Mouse (Mus musculus) heart, embryonic 15.5 days (tissue): Measurements from ENCODE around the gene Gars. TPM values are rescaled to one million over a fixed set of nuclear protein-coding genes. Genes with fewer than 3 reads are reported as not detected.

Experiments used
- ATAC-seq: fragments of 200-750 bp; cut with Nextera tagmentation; replicated peaks from 2 replicates; pipeline ENCODE4 v1.8.0; 2017; ENCODE audit warnings: low read depth, moderate TSS enrichment; ENCODE audit not compliant: insufficient number of reproducible peaks, insufficient read depth, low FRiP score
- H3K27ac ChIP-seq: fragments of 300-500 bp; sonication (generic); 2 replicates; pipeline ENCODE4 v1.5.1; 2015; ENCODE audit warnings: mild to moderate bottlenecking, inconsistent platforms
- H3K27me3 ChIP-seq: fragments of 300-500 bp; sonication (generic); 2 replicates; pipeline ENCODE4 v1.6.1; 2015; ENCODE audit warnings: inconsistent platforms
- H3K36me3 ChIP-seq: fragments of 300-500 bp; sonication (generic); 2 replicates; pipeline ENCODE4 v1.6.1; 2015; ENCODE audit warnings: mild to moderate bottlenecking, inconsistent platforms
- H3K4me1 ChIP-seq: fragments of 300-500 bp; sonication (generic); replicated peaks from 2 replicates; pipeline ENCODE4 v1.6.1; 2015; ENCODE audit warnings: inconsistent platforms
- H3K4me2 ChIP-seq: fragments of 300-500 bp; sonication (generic); 2 replicates; pipeline ENCODE4 v1.6.1; 2015; ENCODE audit warnings: inconsistent platforms, mild to moderate bottlenecking, moderate library complexity
- H3K4me3 ChIP-seq: fragments of 300-500 bp; sonication (generic); 2 replicates; pipeline ENCODE4 v1.5.1; 2015; ENCODE audit warnings: mild to moderate bottlenecking, inconsistent platforms
- H3K9ac ChIP-seq: fragments of 300-500 bp; sonication (generic); 2 replicates; pipeline ENCODE4 v1.6.1; 2015; ENCODE audit warnings: mild to moderate bottlenecking, inconsistent platforms
- H3K9me3 ChIP-seq: fragments of 300-500 bp; sonication (generic); replicated peaks from 2 replicates; pipeline ENCODE4 v1.6.1; 2016; ENCODE audit warnings: inconsistent platforms
- WGBS: fragments of 180-500 bp; shearing (Covaris S2); methylation state at CpG from one replicate; pipeline ENCODE4 v1.1.7; 2015; ENCODE audit warnings: mixed read lengths; 5-methylcytosine and 5-hydroxymethylcytosine counted together
- polyA plus RNA-seq: library from polyadenylated mRNA; unstranded; fragments of >200 nt; fragmentation: Nextera tagmentation; extraction: Ambion mirVana; gene quantifications from 2 replicates; pipeline ENCODE4 v1.2.1, GENCODE M21; 2015

Gars gene
- polyA plus RNA-seq, 1 experiment from 2014 or later = 138 TPM

- no peaks in the 10 kb centered on the region for H3K9me3 ChIP-seq
- H3K9ac ChIP-seq = no peak overlapping the region
- no peak for ATAC-seq
- H3K36me3 ChIP-seq = no peaks in the 10 kb centered on the region
- peaks cover 12% of the 10 kb centered on the region for H3K4me1 ChIP-seq
- WGBS = 70% methylated on average over 5 of the region's 5 CpGs
- H3K4me2 ChIP-seq = no peak overlapping the region
- H3K27ac ChIP-seq = no peak overlapping the region
- no peak overlapping the region for H3K4me3 ChIP-seq
- H3K27me3 ChIP-seq = no peaks in the 10 kb centered on the region
Observed at GRCm38 (mm10) chr6:55098603-55099002, 60.8 kb downstream of the Gars start.

GRCm38 (mm10) chr6:55108358-55108757 lies 70.6 kb downstream of the Gars start:
- Histone ChIP-seq H3K27ac (no peak overlapping the region), H3K4me3 (no peak overlapping the region), H3K4me1 (no peaks in the 10 kb centered on the region), H3K4me2 (no peak overlapping the region), H3K9me3 (no peaks in the 10 kb centered on the region), H3K27me3 (peaks cover 22% of the 10 kb centered on the region), H3K9ac (no peak overlapping the region), H3K36me3 (no peaks in the 10 kb centered on the region)
- no peak for ATAC-seq
- 13% methylated on average over 7 of the region's 7 CpGs for whole genome bisulfite sequencing

DNA sequence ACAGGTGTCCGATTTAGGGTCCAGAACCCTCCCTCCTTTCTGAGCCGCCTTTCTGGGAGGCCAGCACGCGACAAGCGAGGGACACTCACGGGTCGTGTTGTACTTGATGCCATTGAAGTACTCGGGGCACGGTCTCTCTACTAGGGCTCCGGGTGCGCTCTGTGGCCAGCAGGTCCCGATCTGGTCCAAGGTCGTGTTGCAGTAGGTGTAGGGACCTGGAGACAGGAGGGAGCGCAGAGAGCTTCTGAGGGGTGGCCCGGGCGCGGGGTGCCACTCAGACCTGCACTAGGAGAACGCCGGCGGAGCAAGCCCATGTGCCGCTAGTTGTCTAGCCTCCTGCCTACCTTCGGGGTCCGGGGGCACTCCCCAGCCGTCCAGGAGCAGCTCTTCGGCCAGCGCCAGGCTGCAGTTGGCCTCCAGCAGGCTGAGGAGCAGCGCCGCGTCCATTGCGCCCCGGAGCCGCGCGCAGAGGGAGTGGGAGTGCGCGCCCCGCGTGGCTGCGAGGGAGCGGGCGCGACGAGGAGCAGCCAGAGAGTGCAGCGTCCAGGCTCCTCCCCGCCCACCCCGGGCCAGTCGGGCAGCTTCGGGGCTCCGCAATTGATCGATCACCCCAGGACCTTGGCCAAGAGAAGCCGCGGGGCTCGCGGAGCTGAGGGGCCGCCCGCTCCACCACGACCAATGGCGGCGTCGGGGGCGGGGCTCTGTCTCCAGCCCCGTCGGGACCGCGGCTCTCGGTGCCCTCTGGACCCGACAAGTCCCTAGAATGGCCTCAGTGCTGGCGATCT lies 79.7 kb downstream of the Gars start:
- ATAC-seq = peak; percentile 31; the same call in 1 of the 2 replicates
- H3K27ac ChIP-seq = no peak overlapping the region
- H3K9me3 ChIP-seq = no peaks in the 10 kb centered on the region
- H3K4me2 ChIP-seq = peak overlapping the region; percentile 83
- peak overlapping the region; percentile 44 for H3K9ac ChIP-seq
- no peaks in the 10 kb centered on the region for H3K36me3 ChIP-seq
- peak overlapping the region; percentile 53 for H3K4me3 ChIP-seq
- peaks cover 79% of the 10 kb centered on the region for H3K27me3 ChIP-seq
- WGBS = 1% methylated on average over 66 of the region's 68 CpGs
- peaks cover 9% of the 10 kb centered on the region for H3K4me1 ChIP-seq

DNA sequence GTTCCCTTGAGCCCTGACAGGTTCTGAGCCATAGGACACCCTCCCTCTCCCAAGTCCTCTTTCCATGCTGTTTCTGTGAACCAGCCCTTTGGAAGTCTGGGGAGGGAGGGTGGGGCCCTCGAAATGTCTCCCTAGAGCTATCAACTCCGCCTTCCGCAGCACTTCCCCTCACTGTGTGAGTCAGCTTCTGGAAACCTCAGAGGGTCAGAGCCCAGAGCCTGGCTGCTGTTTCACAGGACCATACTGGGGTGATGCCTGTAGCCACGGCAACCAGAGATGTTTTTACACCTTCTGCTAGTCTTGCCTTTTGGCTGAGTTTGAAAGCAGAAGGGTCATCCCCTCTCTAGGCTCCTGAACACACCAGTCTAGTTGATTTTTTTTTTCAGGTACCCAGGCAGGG lies 85.2 kb downstream of the Gars start:
- no peak overlapping the region for H3K27ac ChIP-seq
- peaks cover 2% of the 10 kb centered on the region; the same call in 1 of the 2 replicates for H3K4me1 ChIP-seq
- no peaks in the 10 kb centered on the region for H3K36me3 ChIP-seq
- WGBS = 32% methylated on average over 4 of the region's 4 CpGs
- H3K9me3 ChIP-seq = no peaks in the 10 kb centered on the region
- H3K4me2 ChIP-seq = no peak overlapping the region
- no peak for ATAC-seq
- no peak overlapping the region for H3K4me3 ChIP-seq
- H3K9ac ChIP-seq = no peak overlapping the region
- H3K27me3 ChIP-seq = peaks cover 37% of the 10 kb centered on the region

GRCm38 (mm10) chr6:55126576-55126975 lies 88.8 kb downstream of the Gars start:
- H3K27me3 ChIP-seq = 0 out of 2 replicates have a peak, but pooled peaks cover 15% of the 10 kb centered on the region
- WGBS = 76% methylated on average over 5 of the region's 5 CpGs

GRCm38 (mm10) chr6:55128391-55128790 lies 90.6 kb downstream of the Gars start:
- H3K27me3 ChIP-seq = 0 out of 2 replicates have a peak, but pooled peaks cover 3% of the 10 kb centered on the region
- H3K4me3 ChIP-seq = no peak overlapping the region
- no peak overlapping the region for H3K4me2 ChIP-seq
- H3K27ac ChIP-seq = no peak overlapping the region
- H3K4me1 ChIP-seq = peaks cover 34% of the 10 kb centered on the region
- no peaks in the 10 kb centered on the region for H3K36me3 ChIP-seq
- no peaks in the 10 kb centered on the region for H3K9me3 ChIP-seq
- no peak for ATAC-seq
- H3K9ac ChIP-seq = no peak overlapping the region

More at GRCm38 (mm10) chr6:55126576-55126975, 88.8 kb downstream of the Gars start:
- Histone ChIP-seq H3K4me1 (peaks cover 19% of the 10 kb centered on the region), H3K4me2 (no peak overlapping the region), H3K9me3 (no peaks in the 10 kb centered on the region), H3K27ac (no peak overlapping the region), H3K4me3 (no peak overlapping the region), H3K36me3 (no peaks in the 10 kb centered on the region), H3K9ac (no peak overlapping the region)
- ATAC-seq = no peak

Other genes with a start within 250 kb of the Gars start
- 2.7 and 2.8 TPM in 2 replicates for gene Znrf2, start 221.1 kb upstream of the Gars start, polyA plus RNA-seq
- 4.3 and 6.7 TPM in 2 replicates for gene Nod1, start 65.4 kb upstream of the Gars start, polyA plus RNA-seq
- 4.2 and 4.9 TPM in 2 replicates for gene Ggct, start 45.1 kb upstream of the Gars start, polyA plus RNA-seq
- 10.2 and 11.9 TPM in 2 replicates for gene Crhr2, start 95.0 kb downstream of the Gars start, polyA plus RNA-seq
- 0.13 TPM in 1 of 2 replicates, not detected in the other for gene Inmt, start 137.0 kb downstream of the Gars start, polyA plus RNA-seq
- gene Mindy4, start 165.4 kb downstream of the Gars start, polyA plus RNA-seq = 6.2 and 7.7 TPM in 2 replicates